Mouse (Mus musculus): ENCODE data around the gene Rxfp3.

Gene Rxfp3

GRCm38 (mm10) chr15:11037711-11038110, at the start of gene Rxfp3:
Rxfp3 (minus strand) TSS chr15:11037991.
- no peak for DNase-seq

- no peak for DNase-seq
These were observed 47.2 kb upstream of the Rxfp3 start for GRCm38 (mm10) chr15:11084993-11085365.

GRCm38 (mm10) chr15:11084241-11084992, 46.6 kb upstream of the Rxfp3 start:
- no peak for DNase-seq

- DNase-seq = no peak
These were observed 45.9 kb upstream of the Rxfp3 start for GRCm38 (mm10) chr15:11083678-11084077.

- no peak for DNase-seq
These were observed 45.3 kb upstream of the Rxfp3 start for GRCm38 (mm10) chr15:11082961-11083569.

GRCm38 (mm10) chr15:11075726-11076361, 38.1 kb upstream of the Rxfp3 start:
- no peak for DNase-seq

GRCm38 (mm10) chr15:11067891-11068290, 30.1 kb upstream of the Rxfp3 start:
- DNase-seq = no peak

GRCm38 (mm10) chr15:11066299-11066698, 28.5 kb upstream of the Rxfp3 start:
- DNase-seq = no peak

- DNase-seq = no peak
These were observed 27.9 kb upstream of the Rxfp3 start for GRCm38 (mm10) chr15:11065528-11066171.

- DNase-seq = no peak
These were observed 27.0 kb upstream of the Rxfp3 start, which contains the start of gene Adamts12 for GRCm38 (mm10) chr15:11064558-11065411. Adamts12 (plus strand) TSS chr15:11064790.

GRCm38 (mm10) chr15:11064160-11064557, 26.4 kb upstream of the Rxfp3 start:
- no peak for DNase-seq

GRCm38 (mm10) chr15:11062903-11063302, 25.1 kb upstream of the Rxfp3 start:
- DNase-seq = no peak

- DNase-seq = no peak
These were observed 16.8 kb upstream of the Rxfp3 start for GRCm38 (mm10) chr15:11054440-11055080.

- DNase-seq = no peak
These were observed 16.1 kb upstream of the Rxfp3 start for GRCm38 (mm10) chr15:11053678-11054439.

- no peak for DNase-seq
These were observed 5.0 kb upstream of the Rxfp3 start for GRCm38 (mm10) chr15:11042828-11043227.

GRCm38 (mm10) chr15:11041229-11041628, 3.4 kb upstream of the Rxfp3 start:
- DNase-seq = no peak

GRCm38 (mm10) chr15:11040067-11040466, 2.3 kb upstream of the Rxfp3 start:
- no peak for DNase-seq

- DNase-seq = no peak
These were observed 685 bp upstream of the Rxfp3 start for GRCm38 (mm10) chr15:11038476-11038875.

- no peak for DNase-seq
These were observed 455 bp downstream of the Rxfp3 start for GRCm38 (mm10) chr15:11037376-11037695.

- no peak for DNase-seq
These were observed 1.0 kb downstream of the Rxfp3 start for GRCm38 (mm10) chr15:11036535-11037375.
